Mouse (Mus musculus) myocyte (in vitro differentiated cells): ENCODE measurements around the gene Ssbp2.

Source experiments
- CEBPB ChIP-seq: IDR thresholded peaks from 2 replicates; pipeline ENCODE4 v1.6.1; 2011; ENCODE audit warnings: mild to moderate bottlenecking, moderate library complexity; ENCODE audit not compliant: poor library complexity, insufficient read depth, severe bottlenecking
- E2F4 ChIP-seq: IDR thresholded peaks from one replicate; pipeline ENCODE4 v1.6.1; 2011; ENCODE audit warnings: mild to moderate bottlenecking, control low read depth, moderate library complexity; ENCODE audit not compliant: insufficient read depth
- MAX ChIP-seq: IDR thresholded peaks from one replicate; pipeline ENCODE4 v1.6.1; 2011; ENCODE audit warnings: low read depth, mild to moderate bottlenecking, control low read depth
- POLR2A ChIP-seq: IDR thresholded peaks from one replicate; pipeline ENCODE4 v1.6.1; 2011; ENCODE audit warnings: low read depth, mild to moderate bottlenecking, control low read depth, moderate library complexity; ENCODE audit not compliant: insufficient read length
- POLR2AphosphoS2 ChIP-seq: IDR thresholded peaks from one replicate; pipeline ENCODE4 v1.6.1; 2011; ENCODE audit warnings: low read depth, control low read depth; ENCODE audit not compliant: insufficient read length
- TCF12 ChIP-seq: IDR thresholded peaks from one replicate; pipeline ENCODE4 v1.6.1; 2011; ENCODE audit warnings: mild to moderate bottlenecking, control low read depth; ENCODE audit not compliant: poor library complexity, insufficient read depth, severe bottlenecking
- USF1 ChIP-seq: IDR thresholded peaks from one replicate; pipeline ENCODE4 v1.6.1; 2011; ENCODE audit warnings: low read depth, mild to moderate bottlenecking, control low read depth, moderate library complexity

GRCm38 (mm10) chr13:91591863-91592262 lies 131.8 kb downstream of the Ssbp2 start:
- TF ChIP-seq USF1 (no peak), POLR2A (no peak), TCF12 (no peak), MAX (no peak), CEBPB (no peak), E2F4 (no peak), POLR2AphosphoS2 (no peak)
